Mouse (Mus musculus): Measurements from ENCODE around the gene Myl6b.
A peak's percentile ranks its signal among the peaks of the same experiment; 100 is the strongest.
"Not testable (repeated sequence)": the region's sequence is repeated elsewhere in the genome, so short reads cannot be mapped to it uniquely, and the experiment has no call there.

The Myl6b gene

GRCm38 (mm10) chr10:128516677-128517076 is 18.2 kb upstream of the Myl6b start:
- peak in 1 of 2 experiments; percentile 29 for DNase-seq

- DNase-seq, result no peak
These were observed 17.5 kb upstream of the Myl6b start for GRCm38 (mm10) chr10:128516029-128516428.

GRCm38 (mm10) chr10:128515044-128515443 is 16.6 kb upstream of the Myl6b start:
- DNase-seq, result no peak

GRCm38 (mm10) chr10:128511761-128512160 is 13.3 kb upstream of the Myl6b start:
- no peak for DNase-seq

- no peak for DNase-seq
These were observed 12.7 kb upstream of the Myl6b start for GRCm38 (mm10) chr10:128511189-128511588.

GRCm38 (mm10) chr10:128510301-128510700 is 11.8 kb upstream of the Myl6b start:
- DNase-seq, result no peak

GRCm38 (mm10) chr10:128509831-128510230 is 11.3 kb upstream of the Myl6b start:
- no peak for DNase-seq

- DNase-seq, result no peak
These were observed 10.7 kb upstream of the Myl6b start for GRCm38 (mm10) chr10:128509203-128509602.

- no peak for DNase-seq
These were observed 9.8 kb upstream of the Myl6b start for GRCm38 (mm10) chr10:128508260-128508659.

GRCm38 (mm10) chr10:128505974-128506373 is 7.5 kb upstream of the Myl6b start:
- DNase-seq, result no peak

GRCm38 (mm10) chr10:128505371-128505667 is 6.8 kb upstream of the Myl6b start:
- DNase-seq, result not testable (repeated sequence)

GRCm38 (mm10) chr10:128504641-128505370 is 6.3 kb upstream of the Myl6b start:
- no peak for DNase-seq

- DNase-seq, result no peak
These were observed 5.5 kb upstream of the Myl6b start for GRCm38 (mm10) chr10:128504012-128504411.

GRCm38 (mm10) chr10:128503532-128503931 is 5.0 kb upstream of the Myl6b start:
- no peak for DNase-seq

- no peak for DNase-seq
These were observed 3.9 kb upstream of the Myl6b start for GRCm38 (mm10) chr10:128502341-128502740.

- peak; percentile 70 to 79 for DNase-seq
These were observed 709 bp upstream of the Myl6b start for GRCm38 (mm10) chr10:128499116-128499671.

GRCm38 (mm10) chr10:128497134-128497737 is 1.2 kb downstream of the Myl6b start:
- peak in 1 of 2 experiments; percentile 20 for DNase-seq

- peak in 1 of 2 experiments; percentile 13 for DNase-seq
These were observed 1.9 kb downstream of the Myl6b start for GRCm38 (mm10) chr10:128496509-128497077.

- no peak for DNase-seq
These were observed 2.6 kb downstream of the Myl6b start for GRCm38 (mm10) chr10:128495903-128496302.

- peak in 1 of 2 experiments; percentile 59 for DNase-seq
These were observed 3.2 kb downstream of the Myl6b start for GRCm38 (mm10) chr10:128495270-128495669.

GRCm38 (mm10) chr10:128494667-128495245 is 3.7 kb downstream of the Myl6b start:
- DNase-seq, result peak in 1 of 2 experiments; percentile 25

- DNase-seq, result peak; percentile 100
These were observed 4.5 kb downstream of the Myl6b start, which contains the start of gene Myl6 for GRCm38 (mm10) chr10:128493695-128494666. TSS of gene Myl6 (minus strand) at chr10:128494145.

All from cerebellum, postnatal 10 days (tissue).